Mouse (Mus musculus) E14TG2a.4 (cell line): ENCODE measurements around the gene Lsamp.

Experiments
- CTCF ChIP-seq: conservative IDR thresholded peaks from 2 replicates; pipeline ENCODE4 v1.5.1; 2014; ENCODE audit warnings: low read length
- NANOG ChIP-seq: IDR thresholded peaks from 2 replicates; pipeline ENCODE4 v1.6.1; 2014; ENCODE audit warnings: borderline replicate concordance, low read length, mixed read lengths

GRCm38 (mm10) chr16:41941591-41942315, 1957.6 kb downstream of the Lsamp start:
- TF ChIP-seq CTCF (no peak), NANOG (no peak)
